Mouse (Mus musculus) cerebellum, postnatal 14 days (tissue): Measurements from ENCODE around the gene Pot1a.

ENCODE experiments used
- DNase-seq, 2 experiments: peaks; one replicate each; pipeline ENCODE4 v3.0.0; 2021; ENCODE audit warnings: mixed read lengths in 2 of 2

Pot1a gene

DNA sequence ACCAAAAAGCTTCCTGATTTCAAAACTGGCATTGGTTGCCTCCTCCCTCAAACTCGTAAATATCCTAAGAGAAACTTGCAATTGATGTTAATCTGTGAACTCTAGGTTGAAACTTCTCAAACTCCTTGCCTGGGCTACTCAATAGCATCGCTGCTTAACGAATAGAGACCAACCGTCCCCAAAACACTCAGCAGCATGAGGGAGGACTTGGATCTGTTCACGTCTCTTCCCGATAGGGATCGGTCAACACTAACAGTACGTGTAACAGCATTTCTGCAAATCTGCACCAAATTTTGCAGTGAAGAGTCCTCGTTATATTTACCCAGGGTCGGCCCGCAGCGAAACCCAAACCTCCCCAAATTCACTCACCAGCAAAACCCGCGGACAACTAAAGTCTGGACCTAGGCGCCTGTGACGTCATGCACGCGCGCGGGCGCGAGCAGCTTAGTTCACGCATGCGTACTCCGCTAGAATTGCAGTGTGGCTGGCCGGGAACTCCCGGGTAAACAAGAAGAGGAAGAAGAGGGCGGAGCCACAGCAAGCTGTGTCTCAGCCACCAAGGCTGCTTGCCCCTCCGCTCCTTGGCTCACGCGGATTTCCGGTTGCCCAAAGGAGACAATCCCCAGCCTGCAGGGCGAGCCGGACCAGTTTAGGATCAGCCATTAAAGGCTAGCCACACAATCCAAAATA, at the start of gene Pot1a:
Pot1a (minus strand) TSS at position 441 of the 690 bp plus-strand sequence.
- DNase-seq, result peak; percentile 98

DNA sequence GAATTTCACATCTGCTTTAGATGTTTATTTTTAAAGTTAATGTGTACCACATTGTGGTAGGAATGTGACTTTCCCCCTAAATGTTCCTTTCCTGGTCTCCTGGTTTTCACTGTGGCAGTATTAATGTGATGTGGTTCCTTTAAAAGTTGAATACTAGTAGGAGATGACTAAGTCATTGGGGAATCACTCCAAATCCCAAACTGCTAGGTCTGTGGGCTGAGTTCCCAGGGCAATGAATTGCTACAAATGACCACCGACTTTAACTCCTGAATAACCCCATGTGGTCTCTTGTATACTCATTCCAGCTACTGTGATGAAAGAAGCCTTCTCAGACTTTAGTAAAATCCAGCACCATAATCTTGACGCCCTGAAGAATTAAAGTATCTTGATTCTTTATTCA, 27.2 kb upstream of the Pot1a start:
- no peak for DNase-seq

DNA sequence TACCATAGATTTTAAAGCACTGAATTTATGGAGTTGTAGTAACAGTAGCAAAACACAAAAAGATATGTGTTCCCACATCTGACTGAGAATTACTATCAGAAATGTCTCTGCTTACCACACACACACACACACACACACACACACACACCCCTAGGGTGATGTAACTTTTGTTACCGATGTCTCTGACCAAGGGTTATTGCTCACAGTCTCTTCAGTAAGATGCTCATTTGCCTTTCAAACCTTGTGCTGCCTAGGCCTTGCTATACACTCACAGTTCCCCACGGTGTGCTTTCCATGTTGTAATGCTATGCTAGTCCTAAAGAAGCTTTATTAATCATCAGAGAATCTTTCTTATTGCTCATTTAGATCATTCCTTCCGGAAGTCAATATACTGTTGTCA, 3.0 kb downstream of the Pot1a start:
- DNase-seq, result no peak

DNA sequence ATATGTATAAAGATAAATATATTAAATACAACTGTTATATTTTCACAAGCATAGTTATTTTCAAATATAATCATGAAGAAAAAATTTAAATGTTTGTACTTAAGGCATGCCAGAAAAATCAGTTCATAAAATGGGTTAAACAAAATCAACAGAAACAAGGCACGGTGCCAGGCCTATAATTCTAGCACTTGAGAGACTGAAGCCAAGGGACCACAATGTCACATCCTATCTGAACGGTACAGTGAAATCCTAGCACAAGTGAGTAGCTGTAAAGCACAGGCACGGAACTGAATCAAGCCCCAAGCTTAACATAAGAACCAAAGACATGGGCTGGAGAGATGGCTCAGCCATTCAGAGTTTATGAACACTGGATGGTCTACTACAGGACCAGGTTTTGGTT, 6.8 kb downstream of the Pot1a start:
- peak in 1 of 2 experiments; percentile 9 for DNase-seq

DNA sequence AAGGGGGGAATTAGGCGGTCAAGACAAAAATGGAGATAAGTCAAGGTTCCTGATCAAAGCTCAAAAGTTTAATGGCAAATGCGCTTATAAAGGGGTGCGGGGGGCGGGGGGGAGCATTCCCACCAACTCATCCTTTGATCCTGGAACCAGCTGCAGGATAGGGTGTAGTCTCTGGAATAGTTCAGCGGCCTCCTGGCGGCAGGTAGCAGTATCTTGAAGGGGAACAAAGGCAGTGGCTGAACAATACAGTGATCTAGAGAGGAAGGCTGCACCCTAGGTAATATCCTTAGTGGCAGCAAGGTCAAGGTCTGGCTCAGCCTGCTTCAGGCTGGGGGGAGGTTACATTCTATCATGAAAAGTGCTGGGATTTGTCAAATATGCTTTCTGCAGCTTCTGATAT, 7.8 kb downstream of the Pot1a start:
- no peak for DNase-seq

DNA sequence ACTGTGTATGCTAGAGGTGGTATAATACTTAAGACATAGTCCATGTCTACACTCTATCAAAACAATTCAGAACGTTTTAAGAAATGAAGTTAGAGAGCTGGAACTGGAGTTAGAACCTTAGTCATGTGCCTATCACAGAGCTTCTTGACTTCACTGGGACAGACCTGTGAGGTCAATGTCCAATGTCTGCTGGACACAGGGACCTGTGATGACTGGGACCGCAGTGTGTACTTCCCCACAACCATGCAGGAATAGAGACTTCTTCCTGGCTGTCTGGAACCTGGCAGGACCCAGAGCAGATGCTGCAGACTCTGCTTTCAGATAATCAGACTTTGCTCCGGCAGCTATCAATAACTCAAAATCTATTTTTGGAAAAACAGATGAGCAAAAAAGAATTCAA, 40.8 kb downstream of the Pot1a start:
- DNase-seq, result no peak

DNA sequence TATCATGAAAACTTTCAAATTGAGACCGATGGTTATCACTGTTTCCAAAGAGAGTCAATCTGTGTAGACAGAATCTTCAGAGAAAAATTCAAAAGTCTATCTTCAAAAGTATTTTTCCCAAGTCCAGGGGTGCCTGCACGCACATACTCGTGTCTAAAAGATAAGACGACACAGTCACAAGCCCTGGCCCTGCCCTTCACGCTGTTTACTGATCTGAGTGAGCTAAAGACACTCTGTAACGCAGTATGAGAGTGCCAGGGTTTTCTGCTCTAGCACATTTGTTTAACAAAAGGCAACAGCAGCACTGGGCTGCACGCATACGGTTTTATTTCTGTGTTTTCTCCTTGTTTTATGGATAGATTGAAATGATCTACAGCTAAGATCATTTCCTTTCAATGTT, 41.5 kb downstream of the Pot1a start:
- no peak for DNase-seq

DNA sequence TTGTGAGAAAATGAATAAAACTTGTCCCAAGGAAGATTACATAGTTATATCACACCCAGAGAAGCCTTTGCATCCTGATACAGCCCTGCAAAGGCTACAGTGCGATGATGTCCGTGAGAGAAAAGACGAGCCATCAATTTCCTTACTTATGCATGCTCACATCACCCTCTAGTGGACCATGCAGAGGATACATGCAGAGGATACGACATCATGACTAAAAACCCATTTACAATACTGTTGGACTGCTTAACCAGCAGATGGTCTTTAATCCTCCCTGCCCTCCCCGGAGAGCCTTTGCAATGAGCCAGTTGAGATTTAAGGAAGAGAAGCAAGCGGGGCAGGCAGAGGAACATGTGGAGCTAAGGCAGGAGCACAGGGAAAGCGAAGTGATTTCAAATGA, 42.0 kb downstream of the Pot1a start:
- peak; percentile 68 to 73 for DNase-seq

DNA sequence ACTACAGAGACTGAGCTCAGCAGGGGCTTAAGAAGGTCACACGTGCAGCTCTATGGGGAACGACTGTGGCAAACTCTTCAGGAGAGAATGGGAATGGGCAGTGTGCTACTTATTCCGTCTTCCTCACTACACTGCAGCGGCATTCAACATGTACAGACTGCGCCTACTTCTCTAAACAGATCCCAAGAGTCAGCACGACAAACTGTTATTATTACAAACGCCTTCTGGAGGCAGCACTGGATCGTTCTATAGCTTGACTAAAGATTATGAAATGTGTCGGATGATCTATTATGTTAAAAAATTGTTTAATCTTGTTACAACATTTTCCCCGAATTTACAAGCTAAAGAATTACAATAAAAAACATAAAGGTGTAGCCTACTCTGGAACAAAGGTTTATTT, 42.8 kb downstream of the Pot1a start:
- DNase-seq, result no peak

DNA sequence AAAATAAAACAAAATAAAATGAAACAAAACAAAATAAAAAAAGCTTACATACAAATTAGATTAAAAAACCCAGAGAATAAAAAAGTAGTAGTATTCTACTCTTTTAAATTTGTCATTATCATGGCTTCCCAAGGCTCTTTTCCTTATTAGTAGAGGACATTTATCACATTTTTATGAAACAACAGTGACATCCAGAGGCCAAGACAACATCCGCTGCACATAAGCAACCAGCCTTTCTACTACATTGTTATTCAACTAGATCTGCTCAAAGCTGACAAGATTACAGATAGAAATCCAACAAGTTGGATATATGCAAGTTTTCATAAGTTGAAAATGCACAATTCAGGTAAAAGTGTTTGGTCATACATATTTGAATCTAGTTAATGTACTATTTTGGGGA, 56.4 kb downstream of the Pot1a start:
- DNase-seq, result peak; percentile 8 to 15

DNA sequence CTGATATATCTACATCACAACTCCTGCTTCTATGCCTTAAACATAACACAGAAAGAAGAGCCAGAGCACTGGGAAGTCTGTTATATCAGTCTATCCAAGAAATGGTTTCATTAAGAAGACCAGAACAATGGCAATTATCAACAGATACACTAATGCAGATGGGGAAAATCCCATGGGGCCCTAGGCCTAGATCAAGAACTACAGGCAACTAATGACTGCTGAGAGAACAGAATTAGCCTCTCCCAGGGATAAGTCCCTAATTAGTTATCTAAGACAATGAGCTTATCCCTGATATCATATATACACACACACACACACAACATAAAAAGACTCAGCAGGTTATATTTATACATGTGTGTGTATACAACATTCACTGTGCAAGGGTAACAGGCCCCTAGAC, 72.5 kb downstream of the Pot1a start:
- DNase-seq, result no peak

DNA sequence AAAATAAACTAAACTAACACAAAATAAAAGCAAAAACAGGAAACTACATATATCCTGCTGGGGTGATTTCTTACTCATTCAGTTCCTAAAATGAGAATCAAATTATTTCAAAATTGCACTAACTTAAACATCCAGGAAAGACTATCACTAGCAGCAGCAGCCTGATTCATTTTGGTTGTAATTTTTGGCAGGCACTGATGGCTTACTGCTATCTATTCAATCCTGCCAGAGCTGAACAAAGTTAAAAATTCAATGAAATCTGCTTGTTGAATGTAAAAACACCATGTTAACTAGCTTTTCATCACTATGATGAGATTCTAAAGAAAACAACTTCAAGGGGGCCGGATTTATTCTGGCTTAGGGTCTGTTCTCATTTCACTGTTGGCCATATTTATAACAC, 82.5 kb downstream of the Pot1a start:
- no peak for DNase-seq

DNA sequence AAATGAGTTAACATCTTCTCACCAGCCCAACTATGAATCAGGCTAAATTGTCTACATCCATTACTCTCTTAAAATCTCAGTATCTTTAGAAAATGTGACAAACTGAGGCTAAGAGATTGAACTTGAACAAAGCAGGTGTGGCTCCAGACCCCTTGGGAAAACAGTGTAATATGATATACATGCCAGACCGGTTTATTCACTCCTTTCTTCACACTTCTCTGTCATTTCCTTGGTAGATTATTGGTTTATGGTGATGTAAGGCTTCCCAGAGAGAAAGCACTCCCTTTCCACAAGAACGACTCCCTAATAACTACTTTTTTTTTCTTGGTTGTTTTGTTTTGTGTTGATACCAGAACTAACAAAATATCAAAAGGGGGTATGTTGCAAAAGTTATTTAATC, 98.4 kb downstream of the Pot1a start:
- DNase-seq, result no peak

DNA sequence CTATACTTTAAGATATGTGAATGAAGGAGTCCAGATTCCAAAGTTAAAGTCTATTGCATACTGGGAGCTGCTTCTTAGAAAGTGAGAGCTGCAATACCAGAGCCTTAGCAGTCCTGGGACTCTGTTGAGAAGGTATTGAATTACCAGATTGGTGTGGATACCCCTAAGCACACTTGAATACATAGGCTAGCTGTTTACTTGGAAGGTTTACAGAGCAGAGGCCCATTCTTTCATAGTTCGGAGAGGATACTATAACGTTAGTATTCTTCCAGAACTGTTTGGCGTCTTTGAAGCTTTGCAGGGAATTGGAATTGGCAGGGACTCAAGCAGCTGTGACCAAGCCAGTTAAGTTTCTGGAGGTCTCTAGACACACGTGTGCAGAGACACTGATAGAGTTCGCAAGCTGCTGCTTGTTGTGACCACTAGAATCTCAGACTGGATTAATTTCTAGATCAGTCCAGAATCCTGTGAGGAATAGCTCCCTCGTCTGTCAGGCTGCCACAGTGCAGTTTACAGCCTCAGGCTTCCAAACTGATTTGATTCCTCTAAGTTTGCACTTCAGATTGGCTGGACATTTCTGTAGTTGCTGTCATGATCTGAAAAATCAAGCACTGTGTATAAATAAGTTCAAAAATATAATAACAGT, 99.7 kb downstream of the Pot1a start:
- DNase-seq, result peak; percentile 63 to 72

DNA sequence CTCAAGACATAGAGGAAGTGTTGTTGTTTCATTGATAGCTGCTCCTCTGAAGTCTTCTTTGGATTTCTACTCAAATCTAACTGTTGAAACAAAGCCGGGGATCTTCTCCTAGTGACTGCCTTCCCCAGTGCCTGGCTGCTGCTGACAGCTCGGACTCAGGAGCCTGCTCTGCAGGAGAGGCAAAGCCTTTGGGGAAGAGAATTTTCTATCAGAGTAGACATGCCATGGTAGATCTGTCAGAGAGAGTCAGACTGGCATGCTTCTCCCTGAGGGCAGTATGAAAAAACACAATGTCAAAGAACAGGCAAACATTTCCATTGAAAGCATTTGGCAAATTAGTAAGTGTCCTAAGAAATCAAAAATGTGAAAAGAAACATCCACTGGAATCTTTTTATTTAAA, 109.1 kb downstream of the Pot1a start:
- DNase-seq, result peak in 1 of 2 experiments; percentile 3
